Comparison of ENCODE assay signal across 22 mouse cellular contexts in the genomic region with DNA sequence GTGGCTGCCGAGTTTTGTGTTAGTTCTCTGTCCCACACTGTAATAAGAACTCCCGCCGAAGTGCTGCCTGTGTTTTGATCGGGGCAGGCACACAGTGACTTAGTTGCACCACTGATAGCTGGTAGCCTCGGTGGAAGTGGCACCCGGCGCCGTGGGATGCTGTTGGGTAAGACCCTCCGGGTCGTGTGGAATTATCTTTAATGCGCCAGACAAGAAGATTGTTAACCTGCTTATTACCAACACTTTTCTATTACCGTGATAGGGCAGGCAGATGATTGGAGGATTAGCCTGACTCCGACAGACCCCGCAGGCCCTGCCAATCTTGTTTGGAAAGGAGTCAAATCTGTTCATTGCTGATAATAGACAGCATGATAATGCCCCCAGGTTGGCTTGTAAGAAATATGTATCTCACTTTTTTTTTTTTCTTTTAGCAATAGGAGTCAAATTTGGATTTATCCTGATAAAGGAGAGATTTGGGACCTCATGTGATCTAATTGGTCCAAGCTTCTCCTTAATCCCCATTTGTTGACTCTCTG.
"Had no signal": no experiment of that assay in that cellular context is flagged by ENCODE, and none has a peak within 500 bp of the region (broad histone marks: within the 10 kb centered on the region; RNA-seq: fewer than 3 reads in every experiment).

No protein-coding gene starts in this region.

- DNase-seq: kidney, adult 2 months; kidney, postnatal 25 days; layer of hippocampus, adult 9-11 months; liver; liver, embryonic 13.5 days; lung, adult 2 months; lung, postnatal 14 days; lung, postnatal 4 days; right cerebral cortex, adult 18-20 months; right cerebral cortex, postnatal 14 days; right cerebral cortex, postnatal 4 days; thymus, adult 2 months; thymus, postnatal 14 days; thymus, postnatal 4 days had no signal

- H3K9ac ChIP-seq: limb, embryonic 13.5 days; liver, embryonic 13.5 days; neural tube, embryonic 12.5 days; neural tube, embryonic 15.5 days had no signal

- H3K4me1 ChIP-seq: limb, embryonic 13.5 days; neural tube, embryonic 12.5 days had no signal

- ATAC-seq: intestine, postnatal 0 days had no signal

- H3K4me3 ChIP-seq: layer of hippocampus, adult 2 months; limb, embryonic 10.5 days; limb, embryonic 13.5 days; liver, embryonic 13.5 days; neural tube, embryonic 12.5 days; neural tube, embryonic 15.5 days had no signal

- H3K36me3 ChIP-seq: limb, embryonic 10.5 days; limb, embryonic 13.5 days; liver, embryonic 13.5 days; neural tube, embryonic 12.5 days; neural tube, embryonic 15.5 days had no signal

- H3K4me2 ChIP-seq: limb, embryonic 13.5 days; liver, embryonic 13.5 days; neural tube, embryonic 12.5 days; neural tube, embryonic 15.5 days had no signal

- H3K9me3 ChIP-seq: limb, embryonic 10.5 days; limb, embryonic 13.5 days; liver, embryonic 13.5 days; neural tube, embryonic 12.5 days; neural tube, embryonic 15.5 days had no signal

- H3K27me3 ChIP-seq: liver, embryonic 13.5 days; neural tube, embryonic 12.5 days; neural tube, embryonic 15.5 days had no signal

- H3K27ac ChIP-seq: kidney, postnatal 0 days; layer of hippocampus, adult 2 months; limb, embryonic 10.5 days; limb, embryonic 13.5 days; liver, embryonic 13.5 days; neural tube, embryonic 12.5 days; neural tube, embryonic 15.5 days; stomach, postnatal 0 days had no signal
